Comparison of ENCODE assay signal across 18 mouse cellular contexts in the genomic region with DNA sequence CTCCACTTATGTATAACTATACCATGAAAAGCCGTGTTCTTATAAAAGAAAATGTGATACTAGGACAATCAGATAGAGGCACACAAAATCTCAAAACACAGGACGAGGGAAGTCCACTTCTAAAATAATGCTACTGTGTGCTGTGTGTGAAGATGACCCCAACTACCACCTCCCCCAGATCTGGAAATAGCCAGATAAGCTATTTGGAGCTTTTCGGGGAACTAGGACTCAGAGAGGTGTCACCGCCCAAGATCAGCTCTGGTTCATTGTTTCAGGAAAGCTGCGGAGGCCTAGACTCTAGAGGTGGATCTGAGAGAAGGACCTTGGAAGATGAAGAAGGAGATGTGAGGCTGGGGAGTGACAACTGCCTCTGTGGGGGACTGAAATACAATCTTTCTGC. TPM values are rescaled to one million over a fixed set of nuclear protein-coding genes. Genes with fewer than 3 reads are reported as not detected.
A peak's percentile ranks its signal among the peaks of the same experiment; 100 is the strongest.
DNase-seq lines count a peak whose midpoint lies in the region; ATAC-seq and TF ChIP-seq lines count a peak whose summit lies in the region.
"Had no signal": no experiment of that assay in that cellular context is flagged by ENCODE, and none has a peak within 500 bp of the region (broad histone marks: within the 10 kb centered on the region; RNA-seq: fewer than 3 reads in every experiment).

No protein-coding gene starts in this region.

- no peak overlapping the region for H3K4me3 ChIP-seq in heart, postnatal 0 days (ENCODE audit: low read depth, low read length)
- no peak overlapping the region for H3K4me3 ChIP-seq in bone marrow, adult 2 months (replicated peaks; ENCODE audit: control insufficient read depth, low read depth, low read length)
- H3K4me3 ChIP-seq in embryonic fibroblast, embryonic 13.5 days (ENCODE audit: insufficient read depth, low read length): no peak overlapping the region
- H3K4me3 ChIP-seq in liver, postnatal 0 days (ENCODE audit: low read depth, low read length): no peak overlapping the region
- H3K4me3 ChIP-seq in cerebellum, adult 2 months (replicated peaks; ENCODE audit: insufficient read depth, low read depth, low read length): no peak overlapping the region
- H3K4me3 ChIP-seq: embryonic facial prominence, embryonic 13.5 days; forebrain, embryonic 12.5 days; neural tube, embryonic 13.5 days had no signal

- ATAC-seq in heart, postnatal 0 days (ENCODE audit: insufficient read depth, low read depth): no peak
- ATAC-seq in liver, postnatal 0 days: no peak
- no peak for ATAC-seq in erythroid progenitor cell, adult 5-6 weeks (replicated peaks; ENCODE audit: low FRiP score, poor library complexity, severe bottlenecking)
- ATAC-seq: activated CD4-positive, CD25-positive, alpha-beta regulatory T cell, adult 4 months had no signal

- WGBS in heart, postnatal 0 days: 73% methylated on average over 5 of the region's 5 CpGs
- 66% methylated on average over 5 of the region's 5 CpGs for WGBS in bone marrow, adult 2 months
- WGBS in liver, postnatal 0 days (ENCODE audit: insufficient replicate concordance): 55% methylated on average over 5 of the region's 5 CpGs
- WGBS in cerebellum, adult 2 months: 94% methylated on average over 5 of the region's 5 CpGs

- no peak for TF ChIP-seq EP300 in heart, postnatal 0 days (IDR thresholded peaks at IDR 0.05; ENCODE audit: low read depth)
- no peak for TF ChIP-seq EP300 in liver, postnatal 0 days (IDR thresholded peaks at IDR 0.05; ENCODE audit: low read depth)

- DNase-seq in heart, postnatal 0 days (ENCODE audit: low spot score): no peak
- no peak for DNase-seq in heart, postnatal 4 days
- DNase-seq in liver, postnatal 0 days: no peak
- no peak for DNase-seq in cerebellum, adult 2 months
- DNase-seq: adrenal gland, postnatal 25 days; cerebellum, adult 11-12 months; kidney, adult 18-20 months; layer of hippocampus, postnatal 36 days; right cerebral cortex, postnatal 25 days had no signal

- peak overlapping the region; percentile 49; the same call in 1 of the 2 replicates for H3K27ac ChIP-seq in heart, postnatal 0 days (ENCODE audit: low read depth)
- H3K27ac ChIP-seq in bone marrow, adult 2 months (ENCODE audit: control insufficient read depth, insufficient read depth, low read depth, low read length, poor library complexity): peak overlapping the region; percentile 93
- H3K27ac ChIP-seq in embryonic fibroblast, embryonic 13.5 days (ENCODE audit: insufficient read depth, low read length): peak overlapping the region; percentile 95
- H3K27ac ChIP-seq in liver, postnatal 0 days (ENCODE audit: low read depth): peak overlapping the region; percentile 90
- H3K27ac ChIP-seq in cerebellum, adult 2 months (ENCODE audit: insufficient read depth, low read length): no peak overlapping the region
- H3K27ac ChIP-seq: embryonic facial prominence, embryonic 13.5 days; forebrain, embryonic 12.5 days; hindbrain, embryonic 14.5 days; neural tube, embryonic 13.5 days had no signal

- TF ChIP-seq CTCF in heart, postnatal 0 days (IDR thresholded peaks at IDR 0.05; ENCODE audit: low read depth): no peak
- no peak for TF ChIP-seq CTCF in bone marrow, adult 2 months (IDR thresholded peaks at IDR 0.05; ENCODE audit: control insufficient read depth, insufficient read depth, low read length)
- no peak for TF ChIP-seq CTCF in embryonic fibroblast, embryonic 13.5 days (IDR thresholded peaks at IDR 0.05; ENCODE audit: borderline replicate concordance, insufficient read depth, low read length)
- no peak for TF ChIP-seq CTCF in liver, postnatal 0 days (IDR thresholded peaks at IDR 0.05; ENCODE audit: low read depth)
- TF ChIP-seq CTCF in cerebellum, adult 2 months (IDR thresholded peaks at IDR 0.05; ENCODE audit: borderline replicate concordance, insufficient read depth, low read depth, low read length): no peak

- H3K27me3 ChIP-seq in heart, postnatal 0 days (ENCODE audit: control insufficient read depth, insufficient read depth, low read length): no peaks in the 10 kb centered on the region
- no peaks in the 10 kb centered on the region for H3K27me3 ChIP-seq in liver, postnatal 0 days (ENCODE audit: insufficient read depth, low read length)
- no peaks in the 10 kb centered on the region for H3K27me3 ChIP-seq in cerebellum, adult 2 months (ENCODE audit: control insufficient read depth, insufficient read depth, low read length)
- H3K27me3 ChIP-seq: embryonic facial prominence, embryonic 13.5 days; neural tube, embryonic 13.5 days had no signal

- no peak for TF ChIP-seq POLR2A in bone marrow, adult 2 months (IDR thresholded peaks at IDR 0.05; ENCODE audit: borderline replicate concordance, control insufficient read depth, low read depth, low read length)
- TF ChIP-seq POLR2A in embryonic fibroblast, embryonic 13.5 days (IDR thresholded peaks at IDR 0.05; ENCODE audit: low read depth, low read length): no peak
- no peak for TF ChIP-seq POLR2A in cerebellum, adult 2 months (IDR thresholded peaks at IDR 0.05; ENCODE audit: borderline replicate concordance, insufficient read depth, low read length)

- H3K4me1 ChIP-seq in heart, postnatal 0 days (ENCODE audit: control insufficient read depth, insufficient read depth): peaks cover 25% of the 10 kb centered on the region
- H3K4me1 ChIP-seq in bone marrow, adult 2 months (ENCODE audit: control insufficient read depth, insufficient read depth, low read length): peaks cover 13% of the 10 kb centered on the region
- peaks cover 30% of the 10 kb centered on the region for H3K4me1 ChIP-seq in embryonic fibroblast, embryonic 13.5 days (ENCODE audit: control insufficient read depth, insufficient read depth, low read length)
- peaks cover 40% of the 10 kb centered on the region for H3K4me1 ChIP-seq in liver, postnatal 0 days (ENCODE audit: insufficient read depth)
- H3K4me1 ChIP-seq in cerebellum, adult 2 months (ENCODE audit: control insufficient read depth, insufficient read depth, low read length): peaks cover 10% of the 10 kb centered on the region
- H3K4me1 ChIP-seq: forebrain, embryonic 12.5 days had no signal

- H3K9me3 ChIP-seq in heart, postnatal 0 days (replicated peaks; ENCODE audit: control insufficient read depth, low read length): no peaks in the 10 kb centered on the region
- H3K9me3 ChIP-seq in liver, postnatal 0 days (ENCODE audit: low read length): no peaks in the 10 kb centered on the region
- H3K9me3 ChIP-seq: embryonic facial prominence, embryonic 13.5 days; forebrain, embryonic 12.5 days; neural tube, embryonic 13.5 days had no signal

- H3K9ac ChIP-seq in heart, postnatal 0 days (replicated peaks; ENCODE audit: low read depth, low read length): no peak overlapping the region
- peak overlapping the region; percentile 48; the same call in 1 of the 2 replicates for H3K9ac ChIP-seq in liver, postnatal 0 days (replicated peaks)
- H3K9ac ChIP-seq: embryonic facial prominence, embryonic 13.5 days; forebrain, embryonic 12.5 days; hindbrain, embryonic 14.5 days; lung, embryonic 14.5 days; neural tube, embryonic 13.5 days had no signal

- no peak overlapping the region for H3K4me2 ChIP-seq in heart, postnatal 0 days (ENCODE audit: low read depth, low read length)
- H3K4me2 ChIP-seq in liver, postnatal 0 days (ENCODE audit: low read depth, low read length): peak overlapping the region; percentile 36; the same call in 1 of the 2 replicates
- H3K4me2 ChIP-seq: embryonic facial prominence, embryonic 13.5 days; forebrain, embryonic 12.5 days; hindbrain, embryonic 14.5 days; lung, embryonic 14.5 days; neural tube, embryonic 13.5 days had no signal

- H3K36me3 ChIP-seq in heart, postnatal 0 days (replicated peaks; ENCODE audit: control insufficient read depth, insufficient read depth, low read length): no peaks in the 10 kb centered on the region
- H3K36me3 ChIP-seq in liver, postnatal 0 days (replicated peaks; ENCODE audit: insufficient read depth, low read length): no peaks in the 10 kb centered on the region
- H3K36me3 ChIP-seq: embryonic facial prominence, embryonic 13.5 days; forebrain, embryonic 12.5 days; neural tube, embryonic 13.5 days had no signal

RNA-seq across cellular contexts. Expression of gene Ergic1, which starts 26.6 kb away (rescaled TPM):
- total RNA-seq in heart, postnatal 0 days (2014; rRNA removed; ENCODE audit: low replicate concordance): 148 and 152 TPM in 2 replicates
- 50.8 and 53.3 TPM in 2 replicates for polyA plus RNA-seq in heart, postnatal 0 days (2015; fragmentation: Nextera tagmentation; extraction: Ambion mirVana)
- total RNA-seq in heart, postnatal 4 days (2021): 100 to 1,000 TPM; 109 to 115 TPM
- polyA plus RNA-seq in bone marrow, adult 2 months (2011; ENCODE audit: insufficient read depth, insufficient read length, low replicate concordance, missing spikeins): 9.8 and 23.4 TPM in 2 replicates
- polyA plus RNA-seq in embryonic fibroblast, embryonic 13.5 days (2011; ENCODE audit: insufficient read length, low read depth, missing spikeins): 376 and 420 TPM in 2 replicates
- polyA plus RNA-seq in liver, postnatal 0 days (2015; fragmentation: Nextera tagmentation; extraction: Ambion mirVana): 34.4 and 35.0 TPM in 2 replicates
- total RNA-seq in erythroid progenitor cell, adult 5-6 weeks (2015; ENCODE audit: low replicate concordance): 6.7 and 12.6 TPM in 2 replicates
- 3.7 and 3.9 TPM in 2 replicates for total RNA-seq in erythroid progenitor cell, adult 5-6 weeks (2017; ENCODE audit: low replicate concordance)
- 137 and 148 TPM in 2 replicates for polyA plus RNA-seq in cerebellum, adult 2 months (2012; rRNA removed)

RNA-seq across cellular contexts. Expression of gene Dusp1, which starts 27.2 kb away (rescaled TPM):
- 105 and 114 TPM in 2 replicates for total RNA-seq in heart, postnatal 0 days (2014; rRNA removed; ENCODE audit: low replicate concordance)
- polyA plus RNA-seq in heart, postnatal 0 days (2015; fragmentation: Nextera tagmentation; extraction: Ambion mirVana): 23.1 and 24.0 TPM in 2 replicates
- 10 to 100 TPM; 66.9 to 69.5 TPM for total RNA-seq in heart, postnatal 4 days (2021)
- polyA plus RNA-seq in bone marrow, adult 2 months (2011; ENCODE audit: insufficient read depth, insufficient read length, low replicate concordance, missing spikeins): 26.8 and 37.7 TPM in 2 replicates
- 36.3 and 60.1 TPM in 2 replicates for polyA plus RNA-seq in embryonic fibroblast, embryonic 13.5 days (2011; ENCODE audit: insufficient read length, low read depth, missing spikeins)
- 13.4 and 14.2 TPM in 2 replicates for polyA plus RNA-seq in liver, postnatal 0 days (2015; fragmentation: Nextera tagmentation; extraction: Ambion mirVana)
- 156 and 175 TPM in 2 replicates for total RNA-seq in erythroid progenitor cell, adult 5-6 weeks (2015; ENCODE audit: low replicate concordance)
- total RNA-seq in erythroid progenitor cell, adult 5-6 weeks (2017; ENCODE audit: low replicate concordance): 20.0 and 35.4 TPM in 2 replicates
- polyA plus RNA-seq in cerebellum, adult 2 months (2012; rRNA removed): 62.5 and 67.1 TPM in 2 replicates
